Mouse (Mus musculus): Measurements from ENCODE around the gene Cd47. TPM values are rescaled to one million over a fixed set of nuclear protein-coding genes. Genes with fewer than 3 reads are reported as not detected.

Gene Cd47
- 354 and 407 TPM in 2 replicates for polyA plus RNA-seq (2015; fragmentation: Nextera tagmentation; extraction: Ambion mirVana)

- peak; percentile 61 for DNase-seq (ENCODE audit: low spot score)
Observed at GRCm38 (mm10) chr16:49799597-49800561, at the start of gene Cd47. TSS of gene Cd47 (plus strand) at chr16:49800533.

GRCm38 (mm10) chr16:49752906-49753305 lies 47.4 kb upstream of the Cd47 start:
- DNase-seq (ENCODE audit: low spot score): no peak

- no peak for DNase-seq (ENCODE audit: low spot score)
Observed at GRCm38 (mm10) chr16:49753318-49753717, 47.0 kb upstream of the Cd47 start.

GRCm38 (mm10) chr16:49760517-49761203 lies 39.7 kb upstream of the Cd47 start:
- no peak for DNase-seq (ENCODE audit: low spot score)

GRCm38 (mm10) chr16:49761981-49762380 lies 38.4 kb upstream of the Cd47 start:
- no peak for DNase-seq (ENCODE audit: low spot score)

- peak; percentile 85 for DNase-seq (ENCODE audit: low spot score)
Observed at GRCm38 (mm10) chr16:49766326-49766725, 34.0 kb upstream of the Cd47 start.

GRCm38 (mm10) chr16:49768491-49769031 lies 31.8 kb upstream of the Cd47 start:
- DNase-seq (ENCODE audit: low spot score): peak; percentile 27

- DNase-seq (ENCODE audit: low spot score): no peak
Observed at GRCm38 (mm10) chr16:49769831-49770261, 30.5 kb upstream of the Cd47 start.

- DNase-seq (ENCODE audit: low spot score): no peak
Observed at GRCm38 (mm10) chr16:49770320-49771189, 29.8 kb upstream of the Cd47 start.

GRCm38 (mm10) chr16:49771609-49772396 lies 28.5 kb upstream of the Cd47 start:
- DNase-seq (ENCODE audit: low spot score): no peak

GRCm38 (mm10) chr16:49772576-49772975 lies 27.8 kb upstream of the Cd47 start:
- no peak for DNase-seq (ENCODE audit: low spot score)

- DNase-seq (ENCODE audit: low spot score): no peak
Observed at GRCm38 (mm10) chr16:49773068-49773467, 27.3 kb upstream of the Cd47 start.

- no peak for DNase-seq (ENCODE audit: low spot score)
Observed at GRCm38 (mm10) chr16:49774059-49775001, 26.0 kb upstream of the Cd47 start.

- DNase-seq (ENCODE audit: low spot score): no peak
Observed at GRCm38 (mm10) chr16:49775002-49775966, 25.0 kb upstream of the Cd47 start.

- no peak for DNase-seq (ENCODE audit: low spot score)
Observed at GRCm38 (mm10) chr16:49776981-49777380, 23.4 kb upstream of the Cd47 start.

GRCm38 (mm10) chr16:49781556-49782156 lies 18.7 kb upstream of the Cd47 start:
- DNase-seq (ENCODE audit: low spot score): peak; percentile 45

- no peak for DNase-seq (ENCODE audit: low spot score)
Observed at GRCm38 (mm10) chr16:49783369-49783768, 17.0 kb upstream of the Cd47 start.
